Mouse (Mus musculus) kidney, adult 10 weeks (tissue): ENCODE data around the gene Fra10ac1. TPM values are rescaled to one million over a fixed set of nuclear protein-coding genes. Genes with fewer than 3 reads are reported as not detected.

Experiments
- polyA plus RNA-seq: library from polyadenylated mRNA; stranded (reverse); fragments of 350-450 nt; fragmentation: Illumina TruSeq; extraction: RNeasy Lipid Tissue Mini Kit (QIAGEN cat#74804); gene quantifications from one replicate; pipeline ENCODE4 v1.2.3, GENCODE M21; 2014; ENCODE audit warnings: low read depth, low replicate concordance

Gene Fra10ac1
- 45.7 TPM for polyA plus RNA-seq

DNA sequence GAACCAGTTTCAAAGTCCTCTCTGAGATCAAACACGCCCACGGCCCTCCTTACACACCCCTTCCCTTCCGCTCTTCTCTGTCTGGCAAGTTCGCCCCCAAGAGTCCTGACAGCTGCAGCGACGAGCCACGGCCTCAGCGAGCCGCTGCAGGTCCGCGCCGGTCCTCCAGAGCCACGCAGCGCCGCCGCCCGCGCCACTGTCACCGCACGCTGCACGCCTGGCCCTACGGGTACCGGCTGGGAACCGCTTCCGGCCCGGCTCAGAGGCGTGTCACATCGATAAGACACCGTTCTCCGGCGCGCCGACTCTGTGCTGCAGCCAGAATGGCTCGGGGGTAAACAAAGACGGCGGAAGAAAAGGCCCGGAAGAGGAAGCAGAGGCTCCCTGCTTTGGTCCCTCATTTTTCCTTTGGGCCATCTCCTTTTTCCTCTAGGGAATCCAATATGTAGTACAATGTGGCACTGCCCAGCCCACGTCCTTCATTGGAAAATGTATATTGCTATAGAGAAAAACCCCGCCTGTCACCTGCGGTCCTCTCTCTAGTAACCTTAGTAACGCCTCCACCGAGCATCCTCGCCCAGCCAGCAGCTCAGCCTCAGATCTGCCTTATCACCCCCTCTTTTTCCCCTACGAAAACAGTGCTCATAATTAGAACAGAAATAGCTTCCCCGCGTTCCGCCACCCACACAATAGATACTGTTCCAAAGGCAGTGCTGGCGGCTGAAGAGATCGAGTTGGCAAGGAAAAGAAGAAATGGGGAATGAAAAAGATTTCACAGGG, at the start of gene Fra10ac1:
TSS of gene Fra10ac1 (minus strand) at position 252 of the 780 bp plus-strand sequence.

DNA sequence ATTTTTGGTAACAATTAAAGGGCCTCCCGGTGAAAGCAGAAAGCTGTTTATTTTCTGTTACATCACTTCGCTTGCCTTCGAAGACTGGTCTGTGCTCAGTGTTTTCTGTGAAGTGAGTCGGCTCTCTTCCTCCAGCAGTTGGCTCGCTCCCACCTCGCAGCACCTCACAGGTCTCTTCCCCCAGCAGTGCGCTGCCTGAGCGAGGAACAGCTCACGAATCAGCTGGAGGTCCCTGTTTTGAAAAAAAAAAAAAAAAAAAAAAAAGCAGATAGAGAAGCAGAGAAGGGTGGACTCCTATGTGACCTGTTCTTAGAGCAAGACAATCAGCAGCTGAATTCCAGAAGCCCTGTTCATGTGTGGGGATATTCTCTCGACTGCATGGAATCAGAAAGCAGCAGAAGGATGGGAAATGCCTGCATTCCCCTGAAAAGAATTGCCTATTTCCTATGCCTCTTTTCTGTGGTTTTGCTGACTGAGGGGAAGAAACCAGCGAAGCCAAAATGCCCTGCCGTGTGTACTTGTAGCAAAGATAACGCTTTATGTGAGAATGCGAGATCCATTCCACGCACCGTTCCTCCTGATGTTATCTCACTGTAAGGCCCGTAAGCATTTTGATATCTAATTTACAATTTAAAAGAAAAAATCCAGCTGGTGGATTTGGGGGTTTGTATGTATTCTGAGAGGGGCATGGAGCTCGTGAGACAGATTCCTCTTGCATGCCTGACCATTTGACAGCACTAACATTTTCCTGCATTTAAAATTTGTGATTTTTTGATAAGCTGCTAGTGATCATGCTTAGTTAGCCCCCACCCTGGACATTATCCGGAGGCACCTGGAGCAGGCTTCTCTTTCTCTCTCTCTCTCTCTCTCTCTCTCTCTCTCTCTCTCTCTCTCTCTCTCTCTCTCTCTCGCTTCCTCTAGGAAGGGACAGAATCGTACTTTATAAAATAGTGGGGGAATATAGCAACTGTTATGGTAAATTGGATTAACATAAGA, 40.8 kb upstream of the Fra10ac1 start, which contains the start of gene Lgi1:
TSS of gene Lgi1 (plus strand) at position 32 of the 996 bp plus-strand sequence.

Other genes starting within 250 kb of the Fra10ac1 start
- gene Myof, start 180.6 kb downstream of the Fra10ac1 start, polyA plus RNA-seq, result 41.4 TPM
- 0.40 TPM for gene Cep55, start 169.1 kb downstream of the Fra10ac1 start, polyA plus RNA-seq
- gene Ffar4, start 127.1 kb downstream of the Fra10ac1 start, polyA plus RNA-seq, result not detected
- 3.5 TPM for gene Rbp4, start 98.9 kb downstream of the Fra10ac1 start, polyA plus RNA-seq
- gene Pde6c, start 91.4 kb downstream of the Fra10ac1 start, polyA plus RNA-seq, result not detected
- 0.32 TPM for gene Lgi1, start 40.4 kb upstream of the Fra10ac1 start, polyA plus RNA-seq
- gene Slc35g1, start 171.8 kb upstream of the Fra10ac1 start, polyA plus RNA-seq, result 54.3 TPM